Mouse (Mus musculus) neural tube, embryonic 12.5 days (tissue): ENCODE measurements around the gene Nav3. TPM values are rescaled to one million over a fixed set of nuclear protein-coding genes. Genes with fewer than 3 reads are reported as not detected.

Experiments used
- ATAC-seq: fragments of 200-750 bp; cut with Nextera tagmentation; 2 replicates; pipeline ENCODE4 v1.8.0; 2017; ENCODE audit warnings: low read depth, mild to moderate bottlenecking, moderate TSS enrichment, moderate library complexity; ENCODE audit not compliant: low FRiP score
- H3K27ac ChIP-seq: fragments of 300-500 bp; sonication (generic); 2 replicates; pipeline ENCODE4 v1.5.1; 2016
- H3K27me3 ChIP-seq: fragments of 300-500 bp; sonication (generic); replicated peaks from 2 replicates; pipeline ENCODE4 v1.6.1; 2016; ENCODE audit warnings: mild to moderate bottlenecking
- H3K36me3 ChIP-seq: fragments of 300-500 bp; sonication (generic); 2 replicates; pipeline ENCODE4 v1.6.1; 2016; ENCODE audit warnings: mild to moderate bottlenecking
- H3K4me1 ChIP-seq: fragments of 300-500 bp; sonication (generic); 2 replicates; pipeline ENCODE4 v1.6.1; 2016
- H3K4me2 ChIP-seq: fragments of 300-500 bp; sonication (generic); replicated peaks from 2 replicates; pipeline ENCODE4 v1.6.1; 2016; ENCODE audit warnings: mild to moderate bottlenecking
- H3K4me3 ChIP-seq: fragments of 300-500 bp; sonication (generic); 2 replicates; pipeline ENCODE4 v1.5.1; 2016
- H3K9ac ChIP-seq: fragments of 300-500 bp; sonication (generic); 2 replicates; pipeline ENCODE4 v1.6.1; 2016; ENCODE audit warnings: mild to moderate bottlenecking
- H3K9me3 ChIP-seq: fragments of 300-500 bp; sonication (generic); 2 replicates; pipeline ENCODE4 v1.6.1; 2016; ENCODE audit warnings: mild to moderate bottlenecking
- WGBS: fragments of 180-500 bp; shearing (Covaris S2); methylation state at CpG from one replicate; pipeline ENCODE4 v1.1.7; 2016; 5-methylcytosine and 5-hydroxymethylcytosine counted together
- polyA plus RNA-seq: library from polyadenylated mRNA; unstranded; fragments of >200 nt; fragmentation: Nextera tagmentation; extraction: Ambion mirVana; gene quantifications from 2 replicates; pipeline ENCODE4 v1.2.1, GENCODE M21; 2016

The Nav3 gene
- polyA plus RNA-seq, 1 experiment from 2014 or later: 19.5 TPM

DNA sequence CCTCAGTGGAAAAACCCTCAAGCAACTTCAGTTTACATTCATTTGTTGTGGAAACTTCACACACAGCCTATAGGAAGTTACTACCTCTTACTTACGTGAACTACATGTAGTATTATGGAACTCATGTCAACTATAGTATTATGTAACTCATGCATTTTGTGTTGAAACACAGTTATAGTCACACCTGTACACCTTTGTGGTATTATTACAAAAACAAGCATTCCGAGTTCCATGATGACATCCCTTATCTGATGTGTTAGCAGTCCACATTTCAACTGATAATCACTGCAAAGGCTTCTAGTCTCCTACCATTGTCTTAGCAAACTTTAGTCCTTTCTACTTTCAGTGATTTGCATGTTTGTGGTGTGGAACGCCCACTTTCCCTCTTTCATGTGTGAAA, 568.8 kb downstream of the Nav3 start:
- no peak for ATAC-seq
- Histone ChIP-seq H3K4me1 (peaks cover 4% of the 10 kb centered on the region; the same call in 1 of the 2 replicates), H3K4me3 (no peak overlapping the region), H3K9me3 (no peaks in the 10 kb centered on the region), H3K36me3 (no peaks in the 10 kb centered on the region), H3K27me3 (no peaks in the 10 kb centered on the region), H3K9ac (no peak overlapping the region), H3K27ac (no peak overlapping the region), H3K4me2 (no peak overlapping the region)
- WGBS: 81% methylated on average over 3 of the region's 3 CpGs

DNA sequence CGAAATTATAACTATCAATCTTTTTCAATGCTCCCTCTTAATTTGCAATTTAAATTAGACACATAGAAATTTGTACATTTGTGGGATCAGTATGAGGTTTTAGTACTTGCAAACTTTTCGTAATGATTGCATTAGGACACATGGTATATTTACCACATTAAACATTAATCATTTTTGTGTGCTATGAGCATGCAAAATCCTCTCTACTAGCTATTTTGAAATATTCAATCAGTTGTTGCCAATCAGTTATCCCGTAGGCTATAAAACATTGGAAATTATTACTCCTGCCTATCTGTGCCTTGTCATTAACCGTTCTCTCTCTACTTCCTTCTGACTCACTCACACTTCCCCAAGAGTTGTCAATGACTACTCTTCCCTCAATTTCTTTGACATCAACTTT, 579.9 kb downstream of the Nav3 start:
- Histone ChIP-seq H3K4me2 (no peak overlapping the region), H3K36me3 (no peaks in the 10 kb centered on the region), H3K4me1 (peaks cover 3% of the 10 kb centered on the region; the same call in 1 of the 2 replicates), H3K9me3 (no peaks in the 10 kb centered on the region), H3K4me3 (no peak overlapping the region), H3K27me3 (no peaks in the 10 kb centered on the region), H3K9ac (no peak overlapping the region), H3K27ac (no peak overlapping the region)
- WGBS: 86% methylated on average over 4 of the region's 4 CpGs
- ATAC-seq: no peak

DNA sequence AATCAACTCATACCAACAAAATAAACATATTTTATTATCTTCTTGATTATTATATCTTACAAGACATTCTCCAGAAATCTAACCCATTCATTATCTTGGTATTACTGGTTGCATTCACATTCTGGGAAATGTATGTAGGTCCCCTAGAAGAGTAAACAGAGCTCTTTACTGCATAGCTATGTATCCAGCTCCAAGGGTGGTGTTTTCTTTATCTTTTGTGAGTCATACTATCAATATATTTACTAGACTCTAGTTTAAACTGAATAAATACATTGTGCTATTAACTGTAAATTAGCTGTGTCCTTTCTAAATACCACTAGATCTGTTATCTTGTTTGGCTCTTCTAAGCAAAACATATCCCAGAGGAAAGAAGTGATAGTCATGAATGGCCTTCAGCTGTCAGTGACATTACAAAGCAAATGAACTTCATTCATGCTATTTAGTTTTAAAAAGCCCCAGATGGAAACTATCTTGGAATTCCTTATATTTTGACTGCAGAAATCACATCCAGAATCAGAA, 580.6 kb downstream of the Nav3 start:
- peaks cover 3% of the 10 kb centered on the region; the same call in 1 of the 2 replicates for H3K4me1 ChIP-seq
- no peaks in the 10 kb centered on the region for H3K36me3 ChIP-seq
- no peak overlapping the region for H3K4me3 ChIP-seq
- H3K9ac ChIP-seq: no peak overlapping the region
- ATAC-seq: no peak
- no peaks in the 10 kb centered on the region for H3K9me3 ChIP-seq
- H3K27ac ChIP-seq: no peak overlapping the region
- H3K4me2 ChIP-seq: no peak overlapping the region
- H3K27me3 ChIP-seq: no peaks in the 10 kb centered on the region

DNA sequence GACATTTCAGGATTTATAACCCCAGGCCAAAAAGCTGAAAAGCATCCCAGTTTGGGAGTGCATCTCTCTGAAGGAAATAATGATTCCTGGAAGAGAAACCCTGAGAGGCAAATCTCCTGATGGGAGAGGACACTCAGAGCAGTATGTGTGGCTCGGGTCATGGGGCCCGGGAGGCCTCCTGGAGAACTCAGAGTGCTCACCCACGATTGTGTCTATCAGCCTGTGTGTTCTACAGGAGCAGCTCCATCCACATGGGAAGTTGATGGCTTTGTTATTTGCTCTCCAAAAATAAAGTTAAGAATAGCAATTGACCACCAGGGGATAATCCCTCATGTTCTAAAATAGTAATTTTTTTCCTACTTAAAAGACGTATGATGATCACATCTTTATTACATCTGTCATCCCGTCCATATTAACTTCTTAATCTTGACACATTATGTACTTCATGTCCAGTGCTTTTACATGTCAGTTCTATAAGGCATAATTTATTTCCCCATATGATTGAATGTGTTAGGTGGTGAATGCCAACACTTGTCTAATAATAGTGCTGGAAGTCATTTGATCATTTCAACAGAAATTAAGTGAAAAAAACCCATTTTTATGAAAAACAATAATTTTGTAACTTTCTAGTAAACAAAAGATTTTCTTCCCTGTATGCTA, 581.2 kb downstream of the Nav3 start:
- Histone ChIP-seq H3K9ac (no peak overlapping the region), H3K4me1 (peaks cover 3% of the 10 kb centered on the region; the same call in 1 of the 2 replicates), H3K27me3 (no peaks in the 10 kb centered on the region), H3K9me3 (no peaks in the 10 kb centered on the region), H3K4me2 (no peak overlapping the region), H3K4me3 (no peak overlapping the region), H3K36me3 (no peaks in the 10 kb centered on the region), H3K27ac (no peak overlapping the region)
- ATAC-seq: no peak
- WGBS: 54% methylated on average over 5 of the region's 5 CpGs

DNA sequence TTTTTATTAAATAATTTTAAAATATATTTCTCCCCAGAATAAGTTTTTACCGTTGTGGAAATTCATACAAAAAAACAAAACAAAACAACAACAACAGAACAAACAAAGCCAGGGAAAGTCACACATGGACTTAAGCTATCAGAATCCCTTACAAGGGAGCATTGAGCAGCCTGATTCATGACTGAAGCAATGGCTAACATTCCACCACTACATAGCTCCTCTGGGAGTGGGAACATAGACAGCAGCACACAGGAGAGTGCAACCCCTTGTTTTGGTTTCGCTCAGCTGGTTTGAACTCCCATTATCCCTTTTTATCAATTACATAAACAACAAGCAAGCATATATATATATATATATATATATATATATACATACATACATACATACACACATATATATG, 589.9 kb downstream of the Nav3 start:
- H3K9me3 ChIP-seq: no peaks in the 10 kb centered on the region
- no peaks in the 10 kb centered on the region for H3K4me1 ChIP-seq
- no peak overlapping the region for H3K27ac ChIP-seq
- no peak overlapping the region for H3K4me3 ChIP-seq
- no peaks in the 10 kb centered on the region for H3K36me3 ChIP-seq
- 81% methylated on average over 2 of the region's 2 CpGs for WGBS
- peak; percentile 44; the same call in 1 of the 2 replicates for ATAC-seq
- no peaks in the 10 kb centered on the region for H3K27me3 ChIP-seq
- H3K4me2 ChIP-seq: no peak overlapping the region
- no peak overlapping the region for H3K9ac ChIP-seq

DNA sequence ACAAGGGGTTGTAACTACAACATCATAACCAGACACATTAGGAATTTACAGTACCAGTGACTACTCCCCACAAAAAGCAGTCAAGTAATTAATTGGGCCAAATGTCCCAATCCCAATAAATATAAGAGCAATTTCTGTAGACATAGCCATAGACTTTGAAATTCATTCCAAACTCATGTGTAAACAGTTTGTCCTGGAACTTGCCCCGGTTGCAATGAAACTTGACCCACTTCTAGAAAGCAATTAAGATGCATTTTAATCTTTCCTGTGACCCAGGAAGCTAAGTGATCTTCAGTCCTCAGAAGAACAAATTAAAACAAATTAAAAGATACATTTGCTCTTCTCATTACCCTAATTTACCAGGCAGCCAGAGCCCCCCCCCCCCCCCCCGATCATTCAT, 590.6 kb downstream of the Nav3 start:
- no peak for ATAC-seq
- Histone ChIP-seq H3K4me2 (no peak overlapping the region), H3K27me3 (no peaks in the 10 kb centered on the region), H3K4me1 (no peaks in the 10 kb centered on the region), H3K36me3 (no peaks in the 10 kb centered on the region), H3K9me3 (no peaks in the 10 kb centered on the region), H3K4me3 (no peak overlapping the region), H3K9ac (no peak overlapping the region), H3K27ac (no peak overlapping the region)
- WGBS: 45% methylated on average over 1 of the region's 2 CpGs

DNA sequence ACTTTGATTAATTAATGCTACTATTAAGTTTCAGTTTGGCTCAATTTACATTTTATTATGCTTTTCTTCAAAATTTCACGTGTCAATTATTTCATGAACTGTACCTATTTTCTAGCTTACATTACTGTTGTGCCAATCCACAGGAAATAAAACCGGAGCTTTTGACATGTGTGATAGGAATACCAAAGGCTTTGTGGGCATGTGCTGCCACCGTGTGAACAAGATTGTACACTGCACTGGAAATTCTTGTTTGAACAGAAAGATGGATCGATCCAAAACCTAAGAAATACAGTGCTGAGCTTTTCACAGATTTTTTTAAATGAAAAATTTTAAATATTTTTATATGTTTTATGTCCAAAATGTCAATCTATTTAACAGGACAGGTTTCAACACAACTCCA, 591.3 kb downstream of the Nav3 start:
- no peaks in the 10 kb centered on the region for H3K9me3 ChIP-seq
- no peak overlapping the region for H3K9ac ChIP-seq
- H3K27ac ChIP-seq: no peak overlapping the region
- H3K27me3 ChIP-seq: no peaks in the 10 kb centered on the region
- no peak overlapping the region for H3K4me2 ChIP-seq
- H3K4me1 ChIP-seq: no peaks in the 10 kb centered on the region
- ATAC-seq: no peak
- H3K4me3 ChIP-seq: no peak overlapping the region
- no peaks in the 10 kb centered on the region for H3K36me3 ChIP-seq
- WGBS: 24% methylated on average over 4 of the region's 4 CpGs

DNA sequence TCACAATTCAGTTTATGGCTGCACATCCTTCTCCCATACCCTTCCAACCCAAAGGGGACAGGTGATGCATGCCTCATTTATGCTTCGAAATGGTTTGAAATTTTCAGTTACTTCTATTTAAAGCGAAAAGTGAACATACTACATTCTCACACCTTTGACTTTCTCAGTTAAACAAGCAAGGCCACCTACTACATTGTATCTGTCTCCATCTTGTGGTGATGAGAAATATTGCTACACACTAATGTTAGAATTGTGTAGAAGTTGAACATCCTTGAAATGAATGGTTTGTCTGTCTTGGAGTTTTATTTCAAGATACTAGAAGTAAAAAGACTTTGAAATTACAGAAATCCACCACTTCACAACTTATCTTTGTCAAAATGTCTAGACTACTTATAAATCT, 594.7 kb downstream of the Nav3 start:
- ATAC-seq: no peak
- Histone ChIP-seq H3K4me1 (no peaks in the 10 kb centered on the region), H3K27ac (no peak overlapping the region), H3K9ac (no peak overlapping the region), H3K9me3 (no peaks in the 10 kb centered on the region), H3K4me2 (no peak overlapping the region), H3K4me3 (no peak overlapping the region), H3K27me3 (no peaks in the 10 kb centered on the region), H3K36me3 (no peaks in the 10 kb centered on the region)
- 75% methylated on average over 2 of the region's 2 CpGs for WGBS

DNA sequence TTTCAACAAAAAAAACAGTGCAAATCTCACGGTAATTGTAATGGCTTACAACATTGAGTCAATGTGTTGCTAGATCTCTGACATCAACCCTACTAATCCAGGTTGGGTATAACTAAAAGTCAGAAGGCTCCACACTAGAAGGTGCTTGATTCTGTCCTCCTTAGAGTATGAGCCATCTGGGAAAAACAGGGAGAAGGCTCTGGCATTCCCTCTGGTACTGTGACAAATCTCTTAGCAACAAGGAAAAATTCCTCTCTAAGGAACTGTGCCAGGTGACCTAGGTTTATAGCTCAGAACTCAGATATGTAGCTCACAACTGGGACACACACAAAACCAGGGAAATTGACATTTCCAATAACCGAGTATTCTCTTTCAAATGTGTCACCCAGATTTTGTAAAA, 597.4 kb downstream of the Nav3 start:
- H3K4me2 ChIP-seq: no peak overlapping the region
- no peaks in the 10 kb centered on the region for H3K36me3 ChIP-seq
- no peaks in the 10 kb centered on the region for H3K9me3 ChIP-seq
- H3K27me3 ChIP-seq: no peaks in the 10 kb centered on the region
- no peak overlapping the region for H3K27ac ChIP-seq
- no peak overlapping the region for H3K9ac ChIP-seq
- no peaks in the 10 kb centered on the region for H3K4me1 ChIP-seq
- WGBS: 77% methylated on average over 2 of the region's 2 CpGs
- H3K4me3 ChIP-seq: no peak overlapping the region
- ATAC-seq: no peak

DNA sequence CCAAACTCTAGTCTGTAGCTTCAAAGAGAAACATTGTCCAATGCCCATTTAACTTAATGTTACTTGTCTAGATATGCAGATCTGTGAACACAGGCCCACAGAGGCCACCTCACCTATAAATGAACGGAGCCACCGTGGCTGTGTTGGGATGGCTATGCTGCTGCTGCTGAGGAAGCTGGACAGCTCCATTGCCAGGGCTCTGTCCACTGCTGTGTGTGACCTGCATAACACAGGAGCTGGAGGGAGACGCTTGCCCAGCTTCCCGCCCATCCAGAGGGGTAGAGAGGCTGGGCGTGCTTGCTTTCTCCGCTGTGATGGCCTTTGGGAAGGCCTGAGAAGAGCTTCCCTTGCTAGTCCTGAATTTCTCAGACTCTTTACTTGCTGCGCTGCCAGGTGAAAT, 603.6 kb downstream of the Nav3 start:
- ATAC-seq: no peak
- H3K4me2 ChIP-seq: no peak overlapping the region
- H3K27ac ChIP-seq: no peak overlapping the region
- WGBS: 46% methylated on average over 7 of the region's 7 CpGs
- no peaks in the 10 kb centered on the region for H3K4me1 ChIP-seq
- no peak overlapping the region for H3K9ac ChIP-seq
- H3K9me3 ChIP-seq: no peaks in the 10 kb centered on the region
- no peaks in the 10 kb centered on the region for H3K36me3 ChIP-seq
- H3K4me3 ChIP-seq: no peak overlapping the region
- H3K27me3 ChIP-seq: no peaks in the 10 kb centered on the region

DNA sequence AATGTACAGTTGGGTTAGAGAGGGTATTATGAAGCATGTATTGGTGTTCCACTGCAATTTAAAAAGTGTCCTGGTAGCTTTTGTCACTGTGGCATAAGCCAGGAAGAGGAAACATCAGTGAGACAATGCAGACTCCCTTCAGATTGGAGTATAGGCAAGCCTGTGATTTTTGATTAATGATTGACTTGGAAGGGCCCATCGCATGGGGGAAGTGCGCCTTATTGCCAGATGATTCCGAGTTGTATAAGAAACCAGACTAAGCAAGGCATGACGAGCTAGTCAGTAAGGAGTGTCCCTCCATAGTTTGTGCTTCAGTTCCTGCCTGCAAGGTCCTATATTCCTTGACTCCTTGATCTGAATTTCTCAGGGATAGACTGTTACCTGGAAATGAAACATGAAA, 608.4 kb downstream of the Nav3 start:
- H3K4me2 ChIP-seq: no peak overlapping the region
- WGBS: 86% methylated on average over 4 of the region's 4 CpGs

DNA sequence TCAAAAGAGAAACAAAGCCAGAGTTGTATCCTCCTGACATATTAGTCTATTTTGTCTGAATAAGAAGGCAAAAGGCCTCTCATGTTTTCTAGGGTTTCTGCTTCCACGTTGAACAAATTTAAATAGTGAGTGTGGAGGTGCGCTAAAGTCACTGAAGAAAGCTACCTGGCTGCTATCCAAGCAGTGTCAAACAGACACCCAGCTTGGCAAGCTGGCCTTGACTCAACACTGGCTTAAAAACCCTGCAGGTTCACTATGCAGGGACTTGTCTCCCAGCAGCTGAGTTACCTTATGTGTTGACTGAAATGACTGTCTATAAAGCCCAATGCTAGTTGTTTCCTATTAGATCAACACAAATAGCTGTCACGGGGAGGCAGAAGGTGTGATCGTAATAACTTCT, 612.3 kb downstream of the Nav3 start:
- Histone ChIP-seq H3K4me1 (no peaks in the 10 kb centered on the region), H3K9me3 (no peaks in the 10 kb centered on the region), H3K9ac (no peak overlapping the region), H3K27ac (no peak overlapping the region), H3K27me3 (no peaks in the 10 kb centered on the region), H3K36me3 (no peaks in the 10 kb centered on the region), H3K4me3 (no peak overlapping the region), H3K4me2 (no peak overlapping the region)
- 85% methylated on average over 4 of the region's 4 CpGs for WGBS
- ATAC-seq: no peak

More for the DNA sequence above, 608.4 kb downstream of the Nav3 start:
- H3K4me3 ChIP-seq: no peak overlapping the region
- no peaks in the 10 kb centered on the region for H3K27me3 ChIP-seq
- no peaks in the 10 kb centered on the region for H3K36me3 ChIP-seq
- no peaks in the 10 kb centered on the region for H3K9me3 ChIP-seq
- no peak overlapping the region for H3K9ac ChIP-seq
- no peak for ATAC-seq
- H3K27ac ChIP-seq: no peak overlapping the region
- no peaks in the 10 kb centered on the region for H3K4me1 ChIP-seq

DNA sequence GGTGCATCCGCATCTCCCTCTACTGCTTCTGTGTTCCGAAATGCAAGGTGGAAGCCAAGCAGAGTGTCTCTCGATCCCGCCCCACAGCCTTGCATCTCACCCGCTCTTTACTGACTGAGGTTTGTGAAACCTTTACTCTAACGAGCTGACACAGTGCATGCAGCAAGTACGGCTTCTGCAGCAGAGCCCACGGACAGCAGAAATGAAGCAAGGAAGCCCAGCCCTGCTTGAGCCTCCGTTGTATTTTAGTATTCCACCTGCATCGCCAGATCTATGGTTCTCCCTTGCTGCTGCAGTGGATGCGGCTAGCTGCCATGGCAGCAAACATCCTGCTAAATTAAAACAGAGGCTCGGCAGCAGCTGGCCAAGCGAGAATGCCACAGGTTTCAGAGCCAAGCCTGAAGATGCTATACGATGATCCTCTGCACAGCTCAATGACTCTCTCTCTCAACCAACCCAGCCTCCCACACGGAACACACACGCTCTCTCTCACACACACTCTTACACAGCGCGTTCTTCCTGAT, 623.2 kb downstream of the Nav3 start:
- Histone ChIP-seq H3K36me3 (no peaks in the 10 kb centered on the region), H3K9me3 (no peaks in the 10 kb centered on the region), H3K4me3 (peak overlapping the region; percentile 29), H3K27ac (no peak overlapping the region), H3K4me2 (peak overlapping the region; percentile 59), H3K27me3 (peaks cover 4% of the 10 kb centered on the region; the same call in 1 of the 2 replicates), H3K9ac (peak overlapping the region; percentile 19; the same call in 1 of the 2 replicates), H3K4me1 (peaks cover 13% of the 10 kb centered on the region)
- peak; percentile 78 for ATAC-seq
- WGBS: 24% methylated on average over 18 of the region's 18 CpGs
